Mouse (Mus musculus): Measurements from ENCODE around the gene Grk5. TPM values are rescaled to one million over a fixed set of nuclear protein-coding genes. Genes with fewer than 3 reads are reported as not detected.

Grk5 gene
- polyA plus RNA-seq, 1 experiment = 1.3 TPM

DNA sequence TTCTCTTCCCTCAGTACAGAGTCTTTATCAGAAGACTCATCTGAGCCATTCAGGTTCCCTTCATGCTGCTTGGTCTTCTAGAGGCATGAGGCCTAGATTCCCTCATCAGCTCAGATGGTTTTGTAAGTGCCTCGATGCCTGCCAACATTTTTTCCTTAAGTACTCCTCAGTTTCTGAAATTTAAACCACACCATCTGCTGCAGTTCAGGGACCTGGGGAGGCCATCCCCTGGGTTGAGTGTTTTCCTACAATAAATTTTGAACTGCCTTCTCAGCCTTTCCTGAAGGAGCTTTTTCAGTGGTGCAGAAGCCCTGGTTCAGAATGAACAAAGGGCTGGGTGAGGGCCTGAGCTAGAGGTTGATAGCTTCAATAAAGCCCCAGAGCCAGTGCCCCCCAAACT is 159.9 kb downstream of the Grk5 start:
- no peaks in the 10 kb centered on the region for H3K4me1 ChIP-seq (ENCODE audit: control insufficient read depth, insufficient read depth, low read length)
- no peaks in the 10 kb centered on the region for H3K36me3 ChIP-seq (ENCODE audit: control insufficient read depth, insufficient read depth, low read length, poor library complexity, severe bottlenecking)
- H3K9ac ChIP-seq (ENCODE audit: low read depth, poor library complexity, severe bottlenecking) = no peak overlapping the region
- TF ChIP-seq POLR2A (IDR thresholded peaks at IDR 0.05; ENCODE audit: insufficient read depth, low read length) (no peak), EP300 (IDR thresholded peaks at IDR 0.05; ENCODE audit: insufficient read depth, low read depth, low read length) (no peak)
- no peak overlapping the region for H3K27ac ChIP-seq (ENCODE audit: insufficient read depth, low read length)
- H3K9me3 ChIP-seq (replicated peaks; ENCODE audit: control insufficient read depth, insufficient read depth, low read length, poor library complexity, severe bottlenecking) = no peaks in the 10 kb centered on the region
- H3K4me3 ChIP-seq (ENCODE audit: low read depth, low read length) = no peak overlapping the region
- H3K27me3 ChIP-seq (ENCODE audit: control insufficient read depth, insufficient read depth, low read length, poor library complexity, severe bottlenecking) = no peaks in the 10 kb centered on the region; the same call in 1 of the 2 replicates

- no peaks in the 10 kb centered on the region for H3K4me1 ChIP-seq (ENCODE audit: control insufficient read depth, insufficient read depth, low read length)
- H3K27ac ChIP-seq (ENCODE audit: insufficient read depth, low read length) = no peak overlapping the region
- no peak overlapping the region for H3K9ac ChIP-seq (ENCODE audit: low read depth, poor library complexity, severe bottlenecking)
- H3K4me3 ChIP-seq (ENCODE audit: low read depth, low read length) = no peak overlapping the region
- no peaks in the 10 kb centered on the region for H3K36me3 ChIP-seq (ENCODE audit: control insufficient read depth, insufficient read depth, low read length, poor library complexity, severe bottlenecking)
- no peaks in the 10 kb centered on the region; the same call in 1 of the 2 replicates for H3K27me3 ChIP-seq (ENCODE audit: control insufficient read depth, insufficient read depth, low read length, poor library complexity, severe bottlenecking)
- TF ChIP-seq POLR2A (IDR thresholded peaks at IDR 0.05; ENCODE audit: insufficient read depth, low read length) (no peak), EP300 (IDR thresholded peaks at IDR 0.05; ENCODE audit: insufficient read depth, low read depth, low read length) (no peak), CTCF (IDR thresholded peaks at IDR 0.05; ENCODE audit: low read depth, low read length) (no peak)
- no peaks in the 10 kb centered on the region for H3K9me3 ChIP-seq (replicated peaks; ENCODE audit: control insufficient read depth, insufficient read depth, low read length, poor library complexity, severe bottlenecking)
Measured at GRCm38 (mm10) chr19:61051151-61051550, 161.6 kb downstream of the Grk5 start.

- Histone ChIP-seq H3K9me3 (replicated peaks; ENCODE audit: control insufficient read depth, insufficient read depth, low read length, poor library complexity, severe bottlenecking) (no peaks in the 10 kb centered on the region), H3K27ac (ENCODE audit: insufficient read depth, low read length) (no peak overlapping the region), H3K27me3 (ENCODE audit: control insufficient read depth, insufficient read depth, low read length, poor library complexity, severe bottlenecking) (no peaks in the 10 kb centered on the region; the same call in 1 of the 2 replicates), H3K36me3 (ENCODE audit: control insufficient read depth, insufficient read depth, low read length, poor library complexity, severe bottlenecking) (no peaks in the 10 kb centered on the region), H3K4me3 (ENCODE audit: low read depth, low read length) (no peak overlapping the region), H3K9ac (ENCODE audit: low read depth, poor library complexity, severe bottlenecking) (no peak overlapping the region), H3K4me1 (ENCODE audit: control insufficient read depth, insufficient read depth, low read length) (no peaks in the 10 kb centered on the region)
- TF ChIP-seq EP300 (IDR thresholded peaks at IDR 0.05; ENCODE audit: insufficient read depth, low read depth, low read length) = no peak
- no peak for TF ChIP-seq POLR2A (IDR thresholded peaks at IDR 0.05; ENCODE audit: insufficient read depth, low read length)
- TF ChIP-seq CTCF (IDR thresholded peaks at IDR 0.05; ENCODE audit: low read depth, low read length) = no peak
Measured at GRCm38 (mm10) chr19:61052008-61052407, 162.5 kb downstream of the Grk5 start.

- TF ChIP-seq EP300 (IDR thresholded peaks at IDR 0.05; ENCODE audit: insufficient read depth, low read depth, low read length) (no peak), CTCF (IDR thresholded peaks at IDR 0.05; ENCODE audit: low read depth, low read length) (no peak), POLR2A (IDR thresholded peaks at IDR 0.05; ENCODE audit: insufficient read depth, low read length) (no peak)
- Histone ChIP-seq H3K4me1 (ENCODE audit: control insufficient read depth, insufficient read depth, low read length) (no peaks in the 10 kb centered on the region), H3K27me3 (ENCODE audit: control insufficient read depth, insufficient read depth, low read length, poor library complexity, severe bottlenecking) (no peaks in the 10 kb centered on the region; the same call in 1 of the 2 replicates), H3K4me3 (ENCODE audit: low read depth, low read length) (no peak overlapping the region), H3K36me3 (ENCODE audit: control insufficient read depth, insufficient read depth, low read length, poor library complexity, severe bottlenecking) (no peaks in the 10 kb centered on the region), H3K9ac (ENCODE audit: low read depth, poor library complexity, severe bottlenecking) (no peak overlapping the region), H3K9me3 (replicated peaks; ENCODE audit: control insufficient read depth, insufficient read depth, low read length, poor library complexity, severe bottlenecking) (no peaks in the 10 kb centered on the region), H3K27ac (ENCODE audit: insufficient read depth, low read length) (no peak overlapping the region)
Measured at GRCm38 (mm10) chr19:61052786-61053185, 163.2 kb downstream of the Grk5 start.

DNA sequence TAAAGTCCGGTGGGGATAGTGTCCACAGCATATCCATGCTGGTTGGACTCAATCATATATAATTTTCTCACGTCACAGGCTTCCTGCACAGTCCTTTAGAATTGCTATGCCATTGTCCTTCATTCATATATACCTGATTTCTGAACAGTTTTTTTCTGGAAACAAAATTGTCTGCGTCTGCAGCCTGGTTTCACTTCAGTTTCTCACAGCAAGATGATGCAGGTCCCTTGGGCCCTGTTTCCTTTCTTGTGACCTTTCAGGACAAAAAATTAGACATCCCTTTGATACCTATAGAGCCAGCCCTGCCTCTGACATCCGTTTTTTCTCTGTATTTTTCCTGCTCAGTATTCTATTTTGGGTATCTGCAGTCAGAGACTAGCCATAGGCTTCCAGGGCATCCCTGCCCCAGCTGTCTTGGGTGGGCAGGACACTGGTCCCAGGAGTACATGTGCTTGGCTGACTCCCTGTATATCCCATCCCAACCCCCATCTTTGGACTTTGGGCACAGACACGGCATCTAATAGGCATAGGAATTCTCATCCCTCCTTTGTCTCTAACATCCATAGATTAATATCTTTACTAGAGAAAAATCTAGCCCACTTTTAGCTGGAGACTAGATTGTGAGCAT is 167.3 kb downstream of the Grk5 start:
- H3K27ac ChIP-seq (ENCODE audit: insufficient read depth, low read length) = no peak overlapping the region

DNA sequence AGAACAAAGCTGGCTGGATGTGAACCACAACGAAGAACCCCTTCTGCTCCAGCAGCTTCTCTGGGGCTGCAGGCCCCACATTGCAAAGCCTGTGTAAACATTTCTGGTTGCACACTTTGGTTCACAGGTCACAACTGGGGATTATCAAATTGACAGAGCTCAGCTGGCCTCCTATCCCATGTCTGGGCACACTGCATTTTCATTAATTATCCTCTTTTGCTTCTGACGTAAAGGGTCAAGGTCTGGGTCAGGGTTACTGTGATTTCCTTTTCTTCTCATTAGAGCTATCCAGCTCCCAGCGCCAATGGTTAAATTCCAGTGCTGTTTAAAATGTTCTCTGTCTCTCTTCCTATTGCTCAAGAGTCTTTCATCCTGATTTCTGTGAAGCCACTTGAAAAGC is 168.0 kb downstream of the Grk5 start:
- Histone ChIP-seq H3K27ac (ENCODE audit: insufficient read depth, low read length) (no peak overlapping the region), H3K27me3 (ENCODE audit: control insufficient read depth, insufficient read depth, low read length, poor library complexity, severe bottlenecking) (no peaks in the 10 kb centered on the region; the same call in 1 of the 2 replicates), H3K4me3 (ENCODE audit: low read depth, low read length) (no peak overlapping the region), H3K4me1 (ENCODE audit: control insufficient read depth, insufficient read depth, low read length) (no peaks in the 10 kb centered on the region), H3K9ac (ENCODE audit: low read depth, poor library complexity, severe bottlenecking) (no peak overlapping the region), H3K36me3 (ENCODE audit: control insufficient read depth, insufficient read depth, low read length, poor library complexity, severe bottlenecking) (no peaks in the 10 kb centered on the region), H3K9me3 (replicated peaks; ENCODE audit: control insufficient read depth, insufficient read depth, low read length, poor library complexity, severe bottlenecking) (no peaks in the 10 kb centered on the region)
- no peak for TF ChIP-seq EP300 (IDR thresholded peaks at IDR 0.05; ENCODE audit: insufficient read depth, low read depth, low read length)

More for the DNA sequence above, 167.3 kb downstream of the Grk5 start:
- Histone ChIP-seq H3K9ac (ENCODE audit: low read depth, poor library complexity, severe bottlenecking) (no peak overlapping the region), H3K4me3 (ENCODE audit: low read depth, low read length) (no peak overlapping the region), H3K27me3 (ENCODE audit: control insufficient read depth, insufficient read depth, low read length, poor library complexity, severe bottlenecking) (no peaks in the 10 kb centered on the region; the same call in 1 of the 2 replicates), H3K36me3 (ENCODE audit: control insufficient read depth, insufficient read depth, low read length, poor library complexity, severe bottlenecking) (no peaks in the 10 kb centered on the region), H3K4me1 (ENCODE audit: control insufficient read depth, insufficient read depth, low read length) (no peaks in the 10 kb centered on the region), H3K9me3 (replicated peaks; ENCODE audit: control insufficient read depth, insufficient read depth, low read length, poor library complexity, severe bottlenecking) (no peaks in the 10 kb centered on the region)
- TF ChIP-seq EP300 (IDR thresholded peaks at IDR 0.05; ENCODE audit: insufficient read depth, low read depth, low read length) (no peak), POLR2A (IDR thresholded peaks at IDR 0.05; ENCODE audit: insufficient read depth, low read length) (no peak), CTCF (IDR thresholded peaks at IDR 0.05; ENCODE audit: low read depth, low read length) (no peak)
